Mouse (Mus musculus): ENCODE data around the gene Tcam1.

- TF ChIP-seq POLR2A (IDR thresholded peaks at IDR 0.05; ENCODE audit: insufficient read depth, low read depth, low read length): no peak
- TF ChIP-seq CTCF (IDR thresholded peaks at IDR 0.05; ENCODE audit: insufficient read depth, low read depth, low read length): no peak
Observed at GRCm38 (mm10) chr11:106273811-106274210, 2.7 kb upstream of the Tcam1 start.

Measured in olfactory bulb, adult 2 months (tissue).